Mouse (Mus musculus): ENCODE results near the gene Uqcr10. TPM values are rescaled to one million over a fixed set of nuclear protein-coding genes. Genes with fewer than 3 reads are reported as not detected.
A peak's percentile ranks its signal among the peaks of the same experiment; 100 is the strongest.

The Uqcr10 gene
- polyA plus RNA-seq, 1 experiment from 2014 or later, result 1,117 TPM

DNA sequence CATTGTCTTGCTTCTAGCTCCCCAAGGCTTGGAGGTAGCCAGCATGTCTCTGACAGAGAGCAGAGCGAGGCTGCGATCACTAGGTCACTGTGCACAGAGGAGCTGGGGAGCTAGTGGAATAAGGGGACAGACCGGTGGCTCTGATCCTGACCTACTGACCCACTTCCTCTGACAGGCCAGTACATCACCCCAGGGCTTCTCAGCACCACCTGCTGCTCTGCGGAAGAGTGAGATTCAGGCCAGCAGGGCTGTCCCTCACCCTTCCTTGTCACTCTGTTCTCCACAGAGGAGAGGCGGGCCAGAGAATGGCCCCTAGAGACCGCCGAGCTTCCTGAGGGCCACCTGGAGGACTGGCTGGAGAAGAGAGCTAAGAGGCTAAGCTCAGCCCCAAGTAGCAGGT is 27.6 kb upstream of the Uqcr10 start:
- Histone ChIP-seq H3K27ac (no peak overlapping the region), H3K9ac (no peak overlapping the region), H3K4me2 (replicated peaks) (no peak overlapping the region), H3K9me3 (no peaks in the 10 kb centered on the region), H3K36me3 (no peaks in the 10 kb centered on the region), H3K27me3 (replicated peaks) (no peaks in the 10 kb centered on the region), H3K4me1 (replicated peaks) (0 out of 2 replicates have a peak, but pooled peaks cover 4% of the 10 kb centered on the region), H3K4me3 (replicated peaks) (no peak overlapping the region)
- 73% methylated on average over 7 of the region's 7 CpGs for WGBS
- no peak for ATAC-seq

DNA sequence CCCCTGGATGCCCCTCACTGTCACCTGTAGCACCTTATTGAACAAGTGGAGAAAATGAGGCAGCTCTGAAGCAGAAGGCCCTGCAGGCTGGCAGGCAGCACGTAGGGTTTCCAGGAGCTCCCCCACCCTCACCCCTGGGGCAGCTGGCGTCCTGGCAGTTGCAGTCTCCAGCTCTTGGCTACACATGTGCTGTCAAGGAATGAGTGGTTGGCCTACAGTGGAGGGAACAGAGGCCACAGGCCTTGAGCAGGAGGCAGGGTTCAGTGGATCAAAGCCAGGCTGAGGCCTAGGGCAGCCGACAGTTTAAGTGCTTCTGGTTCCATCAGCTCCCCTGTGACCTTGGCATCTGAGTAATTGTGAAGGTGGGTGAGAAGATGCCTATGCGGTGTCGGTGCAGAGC is 26.8 kb upstream of the Uqcr10 start:
- no peak for ATAC-seq
- no peak overlapping the region for H3K4me3 ChIP-seq (replicated peaks)
- WGBS, result 69% methylated on average over 5 of the region's 5 CpGs
- H3K27ac ChIP-seq, result no peak overlapping the region
- H3K36me3 ChIP-seq, result no peaks in the 10 kb centered on the region
- no peak overlapping the region for H3K4me2 ChIP-seq (replicated peaks)
- no peak overlapping the region for H3K9ac ChIP-seq
- no peaks in the 10 kb centered on the region for H3K9me3 ChIP-seq
- H3K27me3 ChIP-seq (replicated peaks), result no peaks in the 10 kb centered on the region
- 0 out of 2 replicates have a peak, but pooled peaks cover 4% of the 10 kb centered on the region for H3K4me1 ChIP-seq (replicated peaks)

DNA sequence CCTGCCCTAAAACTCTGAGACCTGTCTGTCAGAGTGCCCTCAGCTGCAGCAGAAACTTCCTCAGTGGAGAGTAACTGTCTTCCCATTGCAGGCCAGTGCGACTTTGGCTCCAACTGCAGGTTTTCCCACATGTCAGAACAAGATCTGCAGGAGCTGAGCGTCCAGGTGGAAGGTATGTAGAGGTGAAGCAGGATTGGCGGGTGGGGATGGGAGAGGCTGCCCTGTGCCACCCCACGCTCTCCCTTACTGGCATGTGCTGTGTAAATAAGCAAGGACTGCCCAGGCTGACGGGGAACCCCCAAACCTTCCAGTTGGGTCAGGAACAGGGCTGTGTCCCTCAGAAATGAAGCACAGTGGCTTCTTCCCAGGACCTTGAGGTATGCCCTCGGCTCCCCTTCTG is 26.0 kb upstream of the Uqcr10 start:
- no peak overlapping the region for H3K9ac ChIP-seq
- H3K4me2 ChIP-seq (replicated peaks), result no peak overlapping the region
- peak; percentile 61; the same call in 1 of the 2 replicates for ATAC-seq
- H3K36me3 ChIP-seq, result no peaks in the 10 kb centered on the region
- H3K27me3 ChIP-seq (replicated peaks), result no peaks in the 10 kb centered on the region
- WGBS, result 68% methylated on average over 6 of the region's 6 CpGs
- no peaks in the 10 kb centered on the region for H3K9me3 ChIP-seq
- H3K4me1 ChIP-seq (replicated peaks), result 0 out of 2 replicates have a peak, but pooled peaks cover 4% of the 10 kb centered on the region
- H3K4me3 ChIP-seq (replicated peaks), result no peak overlapping the region
- H3K27ac ChIP-seq, result no peak overlapping the region

DNA sequence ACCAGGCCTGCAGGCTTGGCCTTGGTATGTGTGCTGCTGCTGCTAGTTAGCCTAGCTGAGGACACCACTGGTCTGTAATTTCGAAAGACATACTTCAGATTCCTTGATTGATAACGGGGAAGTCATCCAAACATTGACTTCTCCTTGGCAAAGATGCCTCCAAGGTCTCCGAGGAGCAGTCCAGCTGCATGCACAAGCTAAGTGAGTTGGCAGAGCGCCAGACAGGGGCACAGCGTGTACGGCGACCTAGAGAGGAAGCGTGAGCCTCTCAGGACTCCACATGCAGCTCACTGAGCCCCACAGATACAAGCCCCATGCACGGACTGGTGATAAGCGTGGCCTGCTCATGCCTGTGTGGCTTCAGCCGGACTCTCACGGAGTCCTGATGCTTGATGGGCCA is 25.5 kb upstream of the Uqcr10 start:
- WGBS, result 38% methylated on average over 12 of the region's 12 CpGs
- Histone ChIP-seq H3K27me3 (replicated peaks) (no peaks in the 10 kb centered on the region), H3K4me1 (replicated peaks) (0 out of 2 replicates have a peak, but pooled peaks cover 4% of the 10 kb centered on the region), H3K36me3 (no peaks in the 10 kb centered on the region), H3K9me3 (no peaks in the 10 kb centered on the region), H3K4me3 (replicated peaks) (no peak overlapping the region), H3K9ac (no peak overlapping the region), H3K4me2 (replicated peaks) (no peak overlapping the region), H3K27ac (no peak overlapping the region)
- ATAC-seq, result no peak

DNA sequence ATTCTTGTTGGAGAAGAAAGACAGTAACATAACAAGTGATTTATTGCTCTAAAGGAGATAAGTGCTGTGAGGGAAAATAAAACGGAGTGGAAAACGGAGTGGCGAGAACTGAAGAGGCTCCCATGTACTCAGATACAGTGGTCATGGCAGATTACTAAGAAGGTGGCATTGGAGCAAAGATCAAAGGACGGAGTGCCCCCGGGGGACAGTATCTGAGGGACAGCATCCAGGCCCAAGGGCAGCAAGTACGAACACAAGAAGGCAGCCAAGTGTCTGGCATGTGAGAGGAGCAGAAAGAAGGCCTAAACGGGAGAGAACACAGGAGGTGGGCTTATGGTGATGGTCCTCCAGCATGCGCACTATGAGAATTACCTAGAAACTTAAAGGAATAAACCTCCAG is 17.6 kb upstream of the Uqcr10 start:
- 71% methylated on average over 8 of the region's 8 CpGs for WGBS
- Histone ChIP-seq H3K9me3 (no peaks in the 10 kb centered on the region), H3K4me2 (replicated peaks) (no peak overlapping the region), H3K9ac (no peak overlapping the region), H3K36me3 (0 out of 2 replicates have a peak, but pooled peaks cover 4% of the 10 kb centered on the region), H3K4me3 (replicated peaks) (no peak overlapping the region), H3K27ac (no peak overlapping the region), H3K4me1 (replicated peaks) (no peaks in the 10 kb centered on the region), H3K27me3 (replicated peaks) (no peaks in the 10 kb centered on the region)
- no peak for ATAC-seq

DNA sequence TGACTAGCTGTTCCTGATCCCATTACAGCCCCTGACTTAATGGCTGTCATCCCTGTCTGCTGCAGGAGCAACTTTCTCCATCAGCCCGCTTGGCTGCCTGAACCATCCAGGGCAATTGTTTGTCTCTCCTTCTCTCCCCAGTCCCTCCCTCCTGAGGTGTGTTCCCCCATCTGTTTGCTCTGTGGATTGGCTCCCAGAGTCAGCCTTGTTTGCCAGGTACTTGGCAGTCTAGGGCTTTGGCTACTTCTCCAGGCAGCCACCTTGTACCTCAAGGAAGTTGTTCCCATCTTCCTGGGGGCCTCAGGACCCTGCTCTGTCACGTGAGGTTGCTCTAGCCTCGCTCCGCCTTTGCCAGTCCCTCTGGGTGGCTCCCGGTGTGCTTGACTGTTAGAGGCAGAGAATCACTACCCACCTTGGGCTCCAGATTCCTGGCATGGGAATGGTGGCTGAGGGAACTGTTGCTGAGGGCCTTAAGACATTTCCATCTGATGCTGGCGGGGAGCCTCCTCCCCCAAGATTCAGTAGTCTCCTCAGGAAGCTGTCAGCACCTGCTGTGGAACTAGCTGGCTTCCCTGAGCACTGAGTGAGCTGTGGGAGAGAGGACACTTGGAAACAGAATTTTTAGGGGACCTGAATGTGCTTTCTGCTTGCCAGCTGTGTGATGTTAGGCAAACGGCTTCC is 16.9 kb upstream of the Uqcr10 start:
- no peaks in the 10 kb centered on the region for H3K4me1 ChIP-seq (replicated peaks)
- ATAC-seq, result peak; percentile 35; the same call in 1 of the 2 replicates
- H3K9me3 ChIP-seq, result no peaks in the 10 kb centered on the region
- H3K27me3 ChIP-seq (replicated peaks), result no peaks in the 10 kb centered on the region
- H3K36me3 ChIP-seq, result 0 out of 2 replicates have a peak, but pooled peaks cover 4% of the 10 kb centered on the region
- 38% methylated on average over 7 of the region's 7 CpGs for WGBS
- H3K4me3 ChIP-seq (replicated peaks), result no peak overlapping the region
- H3K4me2 ChIP-seq (replicated peaks), result no peak overlapping the region
- no peak overlapping the region for H3K9ac ChIP-seq
- H3K27ac ChIP-seq, result no peak overlapping the region

DNA sequence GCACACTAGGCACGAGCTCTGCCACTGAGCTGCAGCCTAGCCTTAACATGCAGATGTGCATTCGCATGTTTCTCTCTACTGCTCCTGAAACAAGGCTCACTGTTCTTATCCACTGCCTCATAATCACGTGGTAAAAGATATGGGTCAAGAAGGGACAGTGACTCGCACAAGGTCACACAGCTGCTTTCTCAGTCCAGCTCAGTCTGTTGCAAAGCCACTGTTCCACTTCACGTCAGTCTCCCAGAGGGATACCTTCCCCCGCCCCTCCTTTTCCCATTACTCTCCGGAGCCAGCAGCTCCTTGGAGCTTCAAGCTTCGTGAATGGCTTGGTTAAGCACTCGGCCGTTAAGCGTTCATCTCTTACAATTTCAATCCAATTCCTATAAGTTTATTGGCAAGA is 16.3 kb upstream of the Uqcr10 start:
- 73% methylated on average over 11 of the region's 11 CpGs for WGBS
- H3K27ac ChIP-seq, result no peak overlapping the region
- no peaks in the 10 kb centered on the region for H3K4me1 ChIP-seq (replicated peaks)
- no peaks in the 10 kb centered on the region for H3K27me3 ChIP-seq (replicated peaks)
- H3K9me3 ChIP-seq, result no peaks in the 10 kb centered on the region
- no peak for ATAC-seq
- H3K4me2 ChIP-seq (replicated peaks), result no peak overlapping the region
- H3K36me3 ChIP-seq, result 0 out of 2 replicates have a peak, but pooled peaks cover 4% of the 10 kb centered on the region
- H3K9ac ChIP-seq, result no peak overlapping the region
- no peak overlapping the region for H3K4me3 ChIP-seq (replicated peaks)

DNA sequence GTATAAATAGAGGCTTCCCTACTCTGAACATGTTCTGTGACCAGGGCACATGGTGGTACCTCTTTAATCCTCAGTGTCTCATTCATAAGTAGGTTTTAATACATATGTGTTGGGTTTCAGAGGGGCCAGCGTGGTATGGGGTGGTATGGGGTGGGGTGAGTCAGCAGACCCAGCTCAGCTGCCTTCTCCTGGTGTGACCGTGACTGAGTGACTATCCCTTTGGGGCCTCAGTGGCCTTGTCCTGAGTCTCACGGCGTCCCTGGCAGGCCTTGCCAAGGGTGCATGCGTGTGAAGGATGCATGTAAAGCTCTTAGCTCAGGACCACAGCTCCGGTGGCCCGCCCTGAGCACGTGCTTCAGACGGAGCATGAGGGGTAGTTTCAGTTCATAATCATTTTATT is 15.8 kb upstream of the Uqcr10 start:
- 90% methylated on average over 9 of the region's 9 CpGs for WGBS

DNA sequence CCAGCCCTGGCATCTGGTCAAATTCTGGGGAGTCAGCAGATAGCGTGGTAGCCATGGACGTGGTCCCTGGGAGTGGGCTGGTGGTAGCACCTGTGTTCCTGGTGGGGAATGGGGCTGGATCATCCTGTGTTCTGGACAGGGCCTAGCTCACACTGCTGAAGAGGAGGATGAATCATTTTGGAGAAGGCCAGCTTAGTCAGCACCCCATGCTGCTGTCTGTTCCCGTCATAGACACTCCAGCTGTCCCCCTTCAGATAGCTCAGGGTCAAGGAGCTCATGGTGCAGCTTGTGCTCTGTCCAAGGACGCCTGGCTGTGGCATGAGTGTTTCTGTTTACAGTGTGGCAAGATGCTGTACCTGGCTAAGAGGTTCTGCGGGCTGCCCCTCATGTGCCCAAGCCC is 14.4 kb upstream of the Uqcr10 start:
- Histone ChIP-seq H3K4me1 (replicated peaks) (no peaks in the 10 kb centered on the region), H3K27ac (no peak overlapping the region), H3K9ac (no peak overlapping the region), H3K4me3 (replicated peaks) (no peak overlapping the region), H3K27me3 (replicated peaks) (no peaks in the 10 kb centered on the region), H3K36me3 (no peaks in the 10 kb centered on the region), H3K4me2 (replicated peaks) (no peak overlapping the region), H3K9me3 (no peaks in the 10 kb centered on the region)
- ATAC-seq, result no peak
- 80% methylated on average over 5 of the region's 5 CpGs for WGBS

More for the DNA sequence above, 15.8 kb upstream of the Uqcr10 start:
- 0 out of 2 replicates have a peak, but pooled peaks cover 4% of the 10 kb centered on the region for H3K36me3 ChIP-seq
- no peak overlapping the region for H3K4me2 ChIP-seq (replicated peaks)
- no peaks in the 10 kb centered on the region for H3K9me3 ChIP-seq
- no peak overlapping the region for H3K27ac ChIP-seq
- no peaks in the 10 kb centered on the region for H3K27me3 ChIP-seq (replicated peaks)
- no peak overlapping the region for H3K9ac ChIP-seq
- no peaks in the 10 kb centered on the region for H3K4me1 ChIP-seq (replicated peaks)
- H3K4me3 ChIP-seq (replicated peaks), result no peak overlapping the region
- ATAC-seq, result no peak

DNA sequence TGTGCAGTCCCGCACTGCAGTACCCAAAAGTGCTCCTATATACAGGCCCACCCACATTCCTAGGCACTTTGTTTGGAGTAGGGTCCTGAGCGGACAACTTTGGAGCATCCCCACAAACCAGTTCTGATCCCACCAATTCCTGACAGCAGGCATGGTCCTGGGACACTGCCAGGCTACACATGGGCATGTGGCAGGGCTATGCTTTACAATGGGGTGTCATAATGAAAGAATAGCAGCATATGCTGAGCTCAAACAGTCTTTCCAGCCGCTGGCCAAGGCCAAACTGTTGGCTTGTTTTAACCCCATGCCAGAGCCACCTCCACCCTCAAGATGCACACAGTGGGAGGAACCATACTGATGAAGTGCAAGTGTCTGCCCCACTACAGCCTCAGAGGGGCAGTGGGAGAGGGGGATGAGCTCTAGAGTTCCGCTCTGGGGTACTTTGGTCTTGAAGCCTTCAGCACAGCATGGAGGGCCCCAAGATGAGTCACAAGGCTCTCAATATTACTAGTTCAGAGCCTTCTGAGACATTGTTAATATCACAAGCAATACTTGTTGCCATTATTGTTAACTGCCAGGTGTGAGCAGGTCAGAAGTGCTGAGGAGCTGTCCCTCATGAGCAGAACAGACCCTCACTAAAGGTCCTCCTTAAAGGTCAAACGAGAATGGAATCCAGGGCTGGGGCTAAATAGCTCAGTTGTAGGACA is 12.5 kb upstream of the Uqcr10 start:
- no peaks in the 10 kb centered on the region for H3K27me3 ChIP-seq (replicated peaks)
- ATAC-seq, result no peak
- H3K4me1 ChIP-seq (replicated peaks), result no peaks in the 10 kb centered on the region
- H3K27ac ChIP-seq, result no peak overlapping the region
- H3K4me2 ChIP-seq (replicated peaks), result no peak overlapping the region
- H3K36me3 ChIP-seq, result no peaks in the 10 kb centered on the region
- no peaks in the 10 kb centered on the region for H3K9me3 ChIP-seq
- 85% methylated on average over 5 of the region's 5 CpGs for WGBS
- no peak overlapping the region for H3K4me3 ChIP-seq (replicated peaks)
- no peak overlapping the region for H3K9ac ChIP-seq

DNA sequence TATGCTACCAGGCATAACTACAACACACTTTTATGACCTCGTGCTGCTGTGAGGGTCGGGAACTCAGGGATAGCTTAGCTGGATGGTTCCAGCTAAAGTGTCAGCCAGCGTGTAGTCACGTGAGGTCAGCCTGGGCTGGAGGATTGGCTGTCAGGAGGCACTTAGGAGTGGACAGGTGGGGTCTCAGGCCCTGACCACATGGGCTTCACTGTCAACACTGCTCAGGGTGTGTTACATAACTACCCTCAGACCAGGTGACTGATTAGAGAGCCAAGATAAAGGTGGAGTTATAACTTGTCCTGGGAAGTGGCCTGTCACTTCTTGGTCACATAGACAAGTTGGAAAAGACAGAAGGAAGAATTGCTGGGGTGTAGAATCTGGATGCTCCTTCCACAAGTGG is 11.5 kb upstream of the Uqcr10 start:
- Histone ChIP-seq H3K36me3 (no peaks in the 10 kb centered on the region), H3K9ac (no peak overlapping the region), H3K4me3 (replicated peaks) (no peak overlapping the region), H3K4me2 (replicated peaks) (no peak overlapping the region), H3K27me3 (replicated peaks) (no peaks in the 10 kb centered on the region), H3K27ac (no peak overlapping the region), H3K4me1 (replicated peaks) (no peaks in the 10 kb centered on the region), H3K9me3 (no peaks in the 10 kb centered on the region)
- ATAC-seq, result peak; percentile 45; the same call in 1 of the 2 replicates
- WGBS, result 73% methylated on average over 4 of the region's 4 CpGs

DNA sequence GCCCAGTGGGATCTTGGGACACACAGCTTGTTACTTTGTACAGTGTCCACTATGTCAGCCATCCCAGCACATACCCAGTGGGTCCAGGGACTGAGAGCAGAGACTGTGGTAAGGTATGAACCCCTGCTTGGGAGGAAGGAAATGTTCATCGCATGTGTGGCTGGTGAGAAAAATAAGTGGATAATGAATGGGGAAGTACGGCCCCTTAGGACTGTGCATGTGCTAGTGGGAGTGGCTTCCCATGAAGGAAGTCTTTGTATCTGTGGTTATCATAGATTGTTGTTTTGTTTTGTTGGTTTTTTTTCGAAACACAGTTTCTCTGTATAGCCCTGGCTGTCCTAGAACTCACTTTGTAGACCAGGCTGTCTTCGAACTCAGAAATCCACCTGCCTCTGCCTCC is 10.6 kb upstream of the Uqcr10 start:
- no peak overlapping the region for H3K9ac ChIP-seq
- WGBS, result 77% methylated on average over 4 of the region's 4 CpGs

DNA sequence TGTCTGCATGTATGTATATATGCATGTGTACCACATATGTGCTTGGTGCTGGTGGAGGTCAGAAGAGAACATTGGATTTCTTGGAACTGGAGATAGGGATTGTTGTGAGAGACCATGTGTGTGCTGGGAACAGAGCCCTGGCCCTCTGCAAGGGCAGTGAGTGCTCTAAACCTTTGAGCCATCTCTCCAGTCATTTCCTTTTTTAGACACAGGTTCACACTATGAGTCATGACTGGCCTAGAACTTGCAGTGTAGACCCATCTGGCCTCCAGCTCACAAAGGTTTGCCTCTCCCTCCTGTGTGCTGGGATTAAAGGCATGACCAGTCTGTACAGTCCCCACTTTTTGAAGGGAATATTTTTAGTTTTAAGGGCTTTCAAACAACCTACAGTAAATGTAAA is 8.7 kb upstream of the Uqcr10 start:
- no peak for ATAC-seq
- Histone ChIP-seq H3K4me3 (replicated peaks) (no peak overlapping the region), H3K4me1 (replicated peaks) (no peaks in the 10 kb centered on the region), H3K36me3 (no peaks in the 10 kb centered on the region), H3K9me3 (no peaks in the 10 kb centered on the region), H3K4me2 (replicated peaks) (no peak overlapping the region), H3K9ac (no peak overlapping the region), H3K27ac (no peak overlapping the region), H3K27me3 (replicated peaks) (no peaks in the 10 kb centered on the region)

More for the DNA sequence above, 10.6 kb upstream of the Uqcr10 start:
- H3K4me1 ChIP-seq (replicated peaks), result no peaks in the 10 kb centered on the region
- H3K4me3 ChIP-seq (replicated peaks), result no peak overlapping the region
- no peak overlapping the region for H3K4me2 ChIP-seq (replicated peaks)
- no peaks in the 10 kb centered on the region for H3K36me3 ChIP-seq
- no peaks in the 10 kb centered on the region for H3K9me3 ChIP-seq
- H3K27me3 ChIP-seq (replicated peaks), result no peaks in the 10 kb centered on the region
- no peak for ATAC-seq
- H3K27ac ChIP-seq, result no peak overlapping the region

Measured in intestine, embryonic 15.5 days (tissue).